Mouse (Mus musculus) heart, adult 2 months (tissue): ENCODE results near the gene Cyp2d22.

ENCODE experiments used
- CTCF ChIP-seq: fragments of 200-600 bp; IDR thresholded peaks from 2 replicates; pipeline ENCODE4 v1.8.1; 2022; ENCODE audit warnings: antibody characterized with exemption, mild to moderate bottlenecking, moderate library complexity
- EP300 ChIP-seq: fragments of 200-500 bp; IDR thresholded peaks from 2 replicates; pipeline ENCODE4 v1.6.1; 2011; ENCODE audit warnings: low read depth, low read length, control low read depth; ENCODE audit not compliant: insufficient read depth
- POLR2A ChIP-seq: fragments of 200-500 bp; IDR thresholded peaks from 2 replicates; pipeline ENCODE4 v1.6.1; 2011; ENCODE audit warnings: mild to moderate bottlenecking, low read depth, low read length, control low read depth; ENCODE audit not compliant: insufficient read depth

DNA sequence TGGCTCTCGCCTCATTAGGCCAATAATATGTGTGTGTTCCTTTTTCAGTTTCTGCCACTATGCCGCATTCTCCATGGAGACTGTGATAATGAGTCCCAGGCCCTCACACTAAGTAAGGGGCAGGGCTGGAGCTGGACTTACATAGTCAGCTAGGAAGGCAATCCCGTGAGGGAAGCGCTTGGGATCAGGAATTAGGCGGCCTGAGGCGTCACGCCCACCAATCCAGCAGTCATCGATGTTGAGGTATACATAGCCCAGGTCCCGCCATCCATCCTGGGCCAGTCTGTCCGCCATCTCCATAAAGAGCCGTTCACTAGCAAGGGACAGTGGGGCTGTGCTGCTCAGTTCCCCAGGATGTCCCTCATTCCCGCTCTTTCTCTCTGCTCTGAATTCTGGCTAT is 43.4 kb downstream of the Cyp2d22 start:
- TF ChIP-seq POLR2A (no peak), EP300 (no peak), CTCF (no peak)
